Mouse (Mus musculus): ENCODE results near the gene Prkcz. TPM values are rescaled to one million over a fixed set of nuclear protein-coding genes. Genes with fewer than 3 reads are reported as not detected.
A peak's percentile ranks its signal among the peaks of the same experiment; 100 is the strongest.

The Prkcz gene
- total RNA-seq, 2 experiments from 2014 or later: 204 to 214 TPM

- DNase-seq (ENCODE audit: low spot score in 2 of 2): no peak
- intact Hi-C loops (cut with DNase I): no loop called here
Measured at GRCm38 (mm10) chr4:155323081-155323795, 37.9 kb downstream of the Prkcz start.

- DNase-seq (ENCODE audit: low spot score in 2 of 2): peak; percentile 45 to 62
- intact Hi-C loops (cut with DNase I): no loop called here
Measured at GRCm38 (mm10) chr4:155320281-155321244, 40.6 kb downstream of the Prkcz start.

GRCm38 (mm10) chr4:155318266-155318665, 42.9 kb downstream of the Prkcz start:
- no peak for DNase-seq (ENCODE audit: low spot score in 2 of 2)

GRCm38 (mm10) chr4:155315031-155315430, 46.1 kb downstream of the Prkcz start:
- DNase-seq (ENCODE audit: low spot score in 2 of 2): no peak
- intact Hi-C loops (cut with DNase I): no loop called here

More at GRCm38 (mm10) chr4:155318266-155318665, 42.9 kb downstream of the Prkcz start:
- intact Hi-C loops (cut with DNase I): no loop called here

- intact Hi-C loops (cut with DNase I): loop anchor here (5.0 kb wide), 1 partner anchor 41 kb away; no protein-coding TSS in a partner anchor
- no peak for DNase-seq (ENCODE audit: low spot score in 2 of 2)
Measured at GRCm38 (mm10) chr4:155308679-155309078, 52.5 kb downstream of the Prkcz start.

- peak; percentile 89 to 92 for DNase-seq (ENCODE audit: low spot score in 2 of 2)
- intact Hi-C loops (cut with DNase I): loop anchor here (5.0 kb wide), 1 partner anchor 41 kb away; no protein-coding TSS in a partner anchor
Measured at GRCm38 (mm10) chr4:155308068-155308467, 53.1 kb downstream of the Prkcz start.

GRCm38 (mm10) chr4:155307591-155307990, 53.6 kb downstream of the Prkcz start:
- DNase-seq (ENCODE audit: low spot score in 2 of 2): no peak
- intact Hi-C loops (cut with DNase I): loop anchor here (5.0 kb wide), 1 partner anchor 40 kb away; no protein-coding TSS in a partner anchor

- intact Hi-C loops (cut with DNase I): loop anchor here (5.0 kb wide), 1 partner anchor 39 kb away; no protein-coding TSS in a partner anchor
- no peak for DNase-seq (ENCODE audit: low spot score in 2 of 2)
Measured at GRCm38 (mm10) chr4:155306356-155307242, 54.6 kb downstream of the Prkcz start.

- peak; percentile 70 to 93 for DNase-seq (ENCODE audit: low spot score in 2 of 2)
- intact Hi-C loops (cut with DNase I): loop anchor here (5.0 kb wide), 1 partner anchor 38 kb away; no protein-coding TSS in a partner anchor
Measured at GRCm38 (mm10) chr4:155305531-155306031, 55.6 kb downstream of the Prkcz start.

GRCm38 (mm10) chr4:155304508-155305096, 56.6 kb downstream of the Prkcz start:
- DNase-seq (ENCODE audit: low spot score in 2 of 2): no peak
- intact Hi-C loops (cut with DNase I): loop anchor here (5.0 kb wide), 1 partner anchor 37 kb away; no protein-coding TSS in a partner anchor

- intact Hi-C loops (cut with DNase I): no loop called here
- DNase-seq (ENCODE audit: low spot score in 2 of 2): no peak
Measured at GRCm38 (mm10) chr4:155301965-155302364, 59.2 kb downstream of the Prkcz start.

GRCm38 (mm10) chr4:155301098-155301447, 60.1 kb downstream of the Prkcz start:
- intact Hi-C loops (cut with DNase I): no loop called here
- DNase-seq (ENCODE audit: low spot score in 2 of 2): no peak

- intact Hi-C loops (cut with DNase I): no loop called here
- no peak for DNase-seq (ENCODE audit: low spot score in 2 of 2)
Measured at GRCm38 (mm10) chr4:155300421-155301097, 60.6 kb downstream of the Prkcz start.

GRCm38 (mm10) chr4:155298826-155299225, 62.3 kb downstream of the Prkcz start:
- intact Hi-C loops (cut with DNase I): no loop called here
- DNase-seq (ENCODE audit: low spot score in 2 of 2): no peak

GRCm38 (mm10) chr4:155297057-155297456, 64.1 kb downstream of the Prkcz start:
- peak in 1 of 2 experiments; percentile 62 for DNase-seq (ENCODE audit: low spot score in 2 of 2)
- intact Hi-C loops (cut with DNase I): no loop called here

GRCm38 (mm10) chr4:155295996-155296395, 65.2 kb downstream of the Prkcz start:
- peak; percentile 81 to 90 for DNase-seq (ENCODE audit: low spot score in 2 of 2)
- intact Hi-C loops (cut with DNase I): no loop called here

GRCm38 (mm10) chr4:155295026-155295590, 66.1 kb downstream of the Prkcz start:
- intact Hi-C loops (cut with DNase I): no loop called here
- no peak for DNase-seq (ENCODE audit: low spot score in 2 of 2)

GRCm38 (mm10) chr4:155294381-155294780, 66.8 kb downstream of the Prkcz start:
- no peak for DNase-seq (ENCODE audit: low spot score in 2 of 2)
- intact Hi-C loops (cut with DNase I): no loop called here
